Mouse (Mus musculus) liver, embryonic 14 days (tissue): ENCODE measurements around the gene Serac1. TPM values are rescaled to one million over a fixed set of nuclear protein-coding genes. Genes with fewer than 3 reads are reported as not detected.

Experiments
- polyA plus RNA-seq: library from polyadenylated mRNA; depleted of rRNA; stranded (reverse); fragments of >200 nt; gene quantifications from 2 replicates; pipeline ENCODE4 v1.2.3, GENCODE M21; 2012; rRNA removed

Gene Serac1
- polyA plus RNA-seq: 1.6 and 1.9 TPM in 2 replicates

DNA sequence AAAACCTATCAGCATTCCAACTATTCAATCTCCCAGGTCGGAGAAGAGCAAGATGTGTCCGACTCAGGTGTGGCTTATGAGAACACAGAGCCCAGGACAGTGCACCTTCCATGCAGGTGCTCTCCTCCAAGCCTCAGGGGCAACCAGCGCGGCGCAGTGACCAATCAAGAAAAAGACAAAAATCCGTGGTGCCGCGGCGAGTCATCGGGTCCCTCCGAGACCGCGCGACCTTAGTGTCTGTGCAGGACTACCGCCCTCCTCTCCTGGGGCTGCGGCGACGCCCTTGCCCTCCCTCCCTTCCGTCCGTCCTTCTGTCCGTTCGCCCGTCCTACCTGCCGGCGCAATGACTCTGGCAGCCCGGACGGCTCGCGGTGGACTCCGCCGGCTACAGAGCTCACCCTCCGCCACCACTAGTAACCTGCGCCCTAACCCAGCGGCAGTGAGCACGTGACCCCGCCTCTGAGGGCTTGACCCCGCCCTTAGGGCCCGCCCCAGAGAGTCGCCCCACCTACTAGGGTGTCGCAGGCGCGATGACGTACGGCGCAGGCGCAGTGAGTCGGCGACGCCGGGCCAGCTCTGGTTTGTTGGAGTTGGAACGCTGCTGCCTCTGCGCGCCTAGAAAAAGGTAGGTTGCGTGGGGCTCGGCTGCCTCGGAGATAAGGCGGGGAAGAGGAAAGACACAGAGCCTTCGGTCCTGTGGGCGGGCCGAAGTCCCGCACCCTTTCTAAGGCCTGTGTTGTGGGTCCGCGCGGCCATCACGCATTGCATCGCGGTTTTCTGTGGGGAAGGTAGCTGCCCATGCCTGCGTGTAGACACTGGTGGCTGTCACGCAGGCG lies at the start of gene Serac1, which contains the start of gene Gtf2h5:
Gene Serac1, minus strand, starts transcription at position 455 of the 836 bp plus-strand sequence.
Gene Gtf2h5, plus strand, starts transcription at position 500 of the 836 bp plus-strand sequence.

GRCm38 (mm10) chr17:6106361-6107014 lies 26.9 kb upstream of the Serac1 start, which contains the start of gene Tulp4:
Gene Tulp4, plus strand, starts transcription at chr17:6106437.

Other genes with a start within 250 kb of the Serac1 start
- 9.2 and 10.2 TPM in 2 replicates for gene Snx9, start 238.4 kb downstream of the Serac1 start, polyA plus RNA-seq
- gene Synj2, start 138.5 kb downstream of the Serac1 start, polyA plus RNA-seq: 1.7 and 1.8 TPM in 2 replicates
- 28.4 and 30.3 TPM in 2 replicates for gene Gtf2h5, start within 50 bp of the Serac1 start, polyA plus RNA-seq
- gene Tulp4, start 26.7 kb upstream of the Serac1 start, polyA plus RNA-seq: 4.7 and 5.0 TPM in 2 replicates
- gene Tmem181a, start 177.1 kb upstream of the Serac1 start, polyA plus RNA-seq: 1.9 and 2.5 TPM in 2 replicates
- 7.4 and 7.7 TPM in 2 replicates for gene Dynlt1a, start 237.8 kb upstream of the Serac1 start, polyA plus RNA-seq